Mouse (Mus musculus) G1E (cell line): Measurements from ENCODE around the gene Rrp12. TPM values are rescaled to one million over a fixed set of nuclear protein-coding genes. Genes with fewer than 3 reads are reported as not detected.

Experiments
- ATAC-seq: 2 replicates; pipeline ENCODE4 v1.8.0; 2016; ENCODE audit warnings: mild to moderate bottlenecking; ENCODE audit not compliant: insufficient number of reproducible peaks, poor library complexity, low FRiP score, severe bottlenecking; ENCODE audit errors: extremely low read depth
- DNase-seq: peaks from one replicate; pipeline ENCODE4 v3.0.0; 2012; ENCODE audit warnings: low spot score
- H3K27me3 ChIP-seq: 2 replicates; pipeline ENCODE4 v1.6.1; 2012; ENCODE audit warnings: mild to moderate bottlenecking, low read length, inconsistent platforms; ENCODE audit not compliant: insufficient read depth
- H3K36me3 ChIP-seq: replicated peaks from 2 replicates; pipeline ENCODE3; 2012; ENCODE audit warnings: mild to moderate bottlenecking, inconsistent platforms
- H3K4me1 ChIP-seq: 2 replicates; pipeline ENCODE4 v1.6.1; 2012; ENCODE audit warnings: low read depth, low read length, inconsistent platforms, mixed read lengths; ENCODE audit not compliant: insufficient read depth
- H3K4me3 ChIP-seq: 2 replicates; pipeline ENCODE4 v1.5.1; 2012; ENCODE audit warnings: low read depth, mild to moderate bottlenecking, inconsistent platforms, low read length, moderate library complexity, mixed read lengths
- H3K9me3 ChIP-seq: replicated peaks from 2 replicates; pipeline ENCODE4 v1.6.1; 2012; ENCODE audit warnings: inconsistent platforms
- CTCF ChIP-seq: IDR thresholded peaks from 2 replicates; pipeline ENCODE4 v1.5.1; 2012; ENCODE audit warnings: low read depth, low read length, inconsistent platforms, mixed read lengths
- GATA1 ChIP-seq: IDR thresholded peaks from 2 replicates; pipeline ENCODE4 v1.6.1; 2012; ENCODE audit warnings: borderline replicate concordance, low read length, inconsistent platforms, mixed read lengths
- GATA2 ChIP-seq: IDR thresholded peaks from 2 replicates; pipeline ENCODE4 v1.6.1; 2012; ENCODE audit warnings: low read depth, low read length, inconsistent platforms, borderline replicate concordance
- POLR2AphosphoS5 ChIP-seq: IDR thresholded peaks from 2 replicates; pipeline ENCODE4 v1.6.1; 2012; ENCODE audit warnings: low read depth, low read length, inconsistent platforms; ENCODE audit not compliant: insufficient replicate concordance
- TAL1 ChIP-seq: conservative IDR thresholded peaks from 2 replicates; pipeline ENCODE4 v1.6.1; 2012; ENCODE audit warnings: low read depth, low read length, inconsistent platforms, mixed read lengths
- polyA plus RNA-seq: library from polyadenylated mRNA; stranded (reverse); fragments of >175 nt; gene quantifications from 2 replicates; pipeline ENCODE4 v1.2.3, GENCODE M21; 2012
- total RNA-seq, 2 experiments: library from RNA; stranded (forward) in 1 of 2; stranded (reverse) in 1 of 2; fragments of 200-1000 nt in 1 of 2; fragments of >200 nt in 1 of 2; fragmentation: Nextera tagmentation in 1 of 2; gene quantifications; 2 replicates each; pipeline ENCODE4 v1.2.3; 2014 to 2017

Rrp12 gene
- total and polyA plus RNA-seq, 3 experiments: 14.9 to 33.8 (median 16.5) TPM

- DNase-seq: no peak
- no peak; the same call in 1 of the 2 replicates for ATAC-seq
- no peaks in the 10 kb centered on the region for H3K27me3 ChIP-seq
- peak overlapping the region; percentile 36; the same call in 1 of the 2 replicates for H3K4me3 ChIP-seq
- H3K36me3 ChIP-seq: no peaks in the 10 kb centered on the region
- peaks cover 60% of the 10 kb centered on the region for H3K4me1 ChIP-seq
- H3K9me3 ChIP-seq: no peaks in the 10 kb centered on the region
- TF ChIP-seq CTCF (no peak), GATA1 (no peak), POLR2AphosphoS5 (no peak), TAL1 (0 out of 2 replicates have a peak, but pooled peaks have one; percentile 22), GATA2 (no peak)
These were observed 10.5 kb upstream of the Rrp12 start for GRCm38 (mm10) chr19:41906311-41907078.

- H3K4me1 ChIP-seq: peaks cover 62% of the 10 kb centered on the region
- no peaks in the 10 kb centered on the region for H3K27me3 ChIP-seq
- no peak for DNase-seq
- no peaks in the 10 kb centered on the region for H3K9me3 ChIP-seq
- TF ChIP-seq GATA1: no peak
- TF ChIP-seq GATA2: no peak
- no peak for TF ChIP-seq TAL1
- no peak for TF ChIP-seq POLR2AphosphoS5
- no peak for TF ChIP-seq CTCF
- no peaks in the 10 kb centered on the region for H3K36me3 ChIP-seq
- no peak overlapping the region for H3K4me3 ChIP-seq
- no peak for ATAC-seq
These were observed 9.3 kb upstream of the Rrp12 start for GRCm38 (mm10) chr19:41905246-41905645.

DNA sequence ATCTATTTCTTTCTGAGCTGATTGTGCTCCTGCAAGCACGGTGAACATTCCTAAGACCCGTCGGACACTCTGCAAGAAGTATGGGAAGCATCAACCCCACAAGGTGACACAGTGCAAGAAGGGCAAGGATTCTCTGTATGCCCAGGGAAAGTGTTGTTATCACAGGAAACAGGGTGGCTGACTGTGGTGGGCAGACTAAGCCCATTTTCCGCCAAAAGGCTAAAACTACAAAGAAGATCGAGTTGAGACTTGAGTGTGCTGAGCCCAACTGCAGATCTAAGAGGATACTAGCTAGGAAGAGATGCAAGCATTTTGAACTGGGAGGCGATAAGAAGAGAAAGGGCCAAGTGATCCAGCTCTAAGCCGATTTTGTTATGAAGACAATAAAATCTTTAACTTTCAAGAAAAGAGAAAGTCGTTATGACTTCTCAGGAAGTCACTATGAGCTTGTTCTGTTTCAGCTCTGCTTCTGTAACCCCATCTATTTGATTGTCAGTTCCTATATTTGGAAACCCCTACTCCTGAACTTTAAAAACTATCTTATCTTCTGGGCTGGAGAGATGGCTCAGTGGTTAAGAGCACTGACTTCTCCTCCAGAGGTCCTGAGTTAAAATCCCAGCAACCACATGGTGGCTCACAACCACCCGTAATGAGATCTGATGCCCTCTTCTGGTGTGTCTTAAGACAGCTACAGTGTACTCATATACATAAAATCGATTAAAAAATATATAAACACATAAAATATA lies 7.0 kb upstream of the Rrp12 start:
- Histone ChIP-seq H3K4me1 (peaks cover 61% of the 10 kb centered on the region), H3K36me3 (no peaks in the 10 kb centered on the region), H3K27me3 (no peaks in the 10 kb centered on the region), H3K4me3 (no peak overlapping the region), H3K9me3 (no peaks in the 10 kb centered on the region)
- ATAC-seq (no peak), DNase-seq (no peak)
- no peak for TF ChIP-seq POLR2AphosphoS5

DNA sequence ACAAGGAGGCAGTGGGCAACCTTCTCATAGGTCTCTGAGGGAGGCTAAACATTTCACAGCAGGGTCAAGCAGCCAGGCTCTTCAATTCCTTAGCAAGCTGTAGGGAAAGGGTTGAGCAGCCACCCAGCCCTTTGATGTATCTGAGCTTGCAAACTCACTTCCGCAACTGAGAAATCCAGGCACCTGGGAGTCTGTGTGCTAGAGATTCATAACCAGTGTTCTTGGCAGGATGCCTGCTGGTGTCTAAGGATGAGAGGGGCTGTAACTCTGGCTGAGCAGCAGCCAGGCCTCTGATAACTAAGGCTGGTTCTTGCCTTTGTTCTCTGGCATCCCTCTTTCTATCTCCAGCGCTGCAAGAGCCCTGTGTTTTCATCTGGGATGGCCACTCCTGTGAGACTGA lies 5.7 kb upstream of the Rrp12 start:
- Histone ChIP-seq H3K27me3 (no peaks in the 10 kb centered on the region), H3K36me3 (no peaks in the 10 kb centered on the region), H3K4me3 (no peak overlapping the region), H3K9me3 (no peaks in the 10 kb centered on the region), H3K4me1 (peaks cover 49% of the 10 kb centered on the region)
- DNase-seq: no peak
- ATAC-seq: no peak
- TF ChIP-seq POLR2AphosphoS5 (no peak), TAL1 (no peak), GATA1 (no peak), CTCF (no peak), GATA2 (no peak)

DNA sequence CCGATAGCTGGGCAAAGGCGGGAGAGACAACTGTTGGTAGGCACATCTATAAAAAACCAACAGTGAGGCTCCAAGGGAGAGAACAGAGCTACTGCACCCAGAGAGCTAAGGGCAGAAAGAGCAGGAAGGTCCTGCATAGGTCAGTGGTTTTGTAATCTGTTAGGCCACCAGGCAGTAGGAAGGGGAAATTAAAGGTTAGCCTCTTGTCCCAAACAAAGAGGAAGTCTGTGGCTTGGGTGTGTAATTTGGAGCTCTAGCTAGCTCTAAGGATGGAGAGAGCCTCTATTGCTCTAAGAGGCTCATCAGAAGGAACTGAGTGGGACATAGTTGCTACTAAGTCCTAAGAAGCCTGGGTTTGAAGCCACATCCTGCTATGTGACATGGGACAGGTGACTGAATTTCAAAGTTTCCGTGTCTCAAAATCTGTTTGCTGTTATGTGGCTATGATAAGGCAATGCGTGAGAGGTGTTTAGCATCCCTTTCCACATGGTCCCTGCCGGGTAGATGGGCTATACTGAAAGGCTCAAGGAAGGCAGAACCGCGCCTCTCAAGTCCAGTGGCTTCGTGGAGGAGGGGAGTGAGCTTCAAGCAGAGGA lies 4.6 kb upstream of the Rrp12 start:
- Histone ChIP-seq H3K27me3 (no peaks in the 10 kb centered on the region), H3K4me1 (peaks cover 44% of the 10 kb centered on the region), H3K4me3 (no peak overlapping the region), H3K9me3 (no peaks in the 10 kb centered on the region), H3K36me3 (no peaks in the 10 kb centered on the region)
- no peak for TF ChIP-seq CTCF
- DNase-seq (no peak), ATAC-seq (no peak)

DNA sequence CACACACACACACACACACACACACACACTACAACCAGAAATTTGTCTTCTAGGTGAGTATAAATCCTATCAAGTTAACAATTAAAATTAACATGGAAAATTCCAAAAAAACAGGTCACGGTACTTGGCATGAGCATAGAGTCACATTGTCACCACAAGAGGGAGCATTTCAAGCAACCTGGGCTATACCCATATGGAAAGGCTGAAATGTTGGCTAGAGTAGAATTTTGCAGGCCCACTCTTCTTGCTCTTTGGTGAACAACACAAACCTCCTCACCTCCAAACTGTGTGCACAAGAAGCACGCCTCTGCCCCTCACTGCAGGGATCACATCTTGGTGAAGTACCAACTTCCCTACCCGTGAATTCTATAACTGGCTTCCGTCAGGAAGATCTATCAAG lies 2.9 kb upstream of the Rrp12 start:
- H3K4me1 ChIP-seq: peaks cover 45% of the 10 kb centered on the region
- no peak for ATAC-seq

More for the DNA sequence above, 2.9 kb upstream of the Rrp12 start:
- DNase-seq: no peak
- TF ChIP-seq GATA1: no peak
- no peak for TF ChIP-seq POLR2AphosphoS5
- TF ChIP-seq TAL1: no peak
- TF ChIP-seq CTCF: peak; percentile 54
- no peak for TF ChIP-seq GATA2
- Histone ChIP-seq H3K36me3 (peaks cover 7% of the 10 kb centered on the region), H3K4me3 (no peak overlapping the region), H3K27me3 (no peaks in the 10 kb centered on the region), H3K9me3 (no peaks in the 10 kb centered on the region)
